Mouse (Mus musculus): ENCODE measurements around the gene Spag9.

DNA sequence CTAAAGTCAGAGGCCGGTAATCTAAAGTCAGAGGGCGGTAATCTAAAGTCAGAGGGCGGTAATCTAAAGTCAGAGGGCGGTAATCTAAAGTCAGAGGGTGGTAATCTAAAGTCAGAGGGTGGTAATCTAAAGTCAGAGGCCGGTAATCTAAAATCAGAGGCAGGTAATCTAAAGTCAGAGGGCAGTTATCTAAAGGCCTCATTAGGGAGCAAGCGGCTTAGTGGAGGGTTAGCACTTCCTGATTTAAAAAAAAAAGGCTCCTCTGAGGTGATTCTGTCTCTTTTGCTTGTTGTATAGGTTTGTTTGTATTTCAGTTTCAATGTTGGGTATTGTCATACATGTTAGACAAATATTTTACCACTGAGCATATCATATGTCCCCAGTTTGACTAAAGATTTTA, 121.9 kb downstream of the Spag9 start:
- TF ChIP-seq CTCF (IDR thresholded peaks at IDR 0.05; ENCODE audit: extremely low read depth, insufficient read depth, low read length) (no peak), POLR2A (IDR thresholded peaks at IDR 0.05; ENCODE audit: extremely low read depth, insufficient read depth, low read length) (no peak)
